Mouse (Mus musculus) spleen, adult 2 months (tissue): Measurements from ENCODE around the gene Srcin1.

Experiments used
- CTCF ChIP-seq: fragments of 200-500 bp; IDR thresholded peaks from 2 replicates; pipeline ENCODE4 v1.5.1; 2011; ENCODE audit warnings: mild to moderate bottlenecking, inconsistent platforms; ENCODE audit not compliant: insufficient read depth, insufficient read length, insufficient replicate concordance; ENCODE audit errors: extremely low read depth
- POLR2A ChIP-seq: fragments of 200-500 bp; IDR thresholded peaks from 2 replicates; pipeline ENCODE4 v1.6.1; 2011; ENCODE audit warnings: low read depth, low read length, inconsistent platforms

GRCm38 (mm10) chr11:97510966-97511660 is 64.9 kb downstream of the Srcin1 start:
- TF ChIP-seq POLR2A (no peak), CTCF (peak; percentile 64; the same call in 1 of the 2 replicates)
